Mouse (Mus musculus) ES-E14 (cell line): Measurements from ENCODE around the gene Ccdc169.

Experiments used
- CHD2 ChIP-seq: IDR thresholded peaks from 2 replicates; pipeline ENCODE4 v1.6.1; 2014; ENCODE audit warnings: mild to moderate bottlenecking, low read depth, low read length, inconsistent platforms
- HCFC1 ChIP-seq: IDR thresholded peaks from 2 replicates; pipeline ENCODE4 v1.6.1; 2012; ENCODE audit warnings: low read length, inconsistent platforms, borderline replicate concordance; ENCODE audit not compliant: insufficient read depth
- MAFK ChIP-seq: IDR thresholded peaks from 2 replicates; pipeline ENCODE4 v1.6.1; 2014; ENCODE audit warnings: mild to moderate bottlenecking, low read depth, low read length, inconsistent platforms; ENCODE audit not compliant: insufficient read depth
- ZC3H11A ChIP-seq: IDR thresholded peaks from 2 replicates; pipeline ENCODE4 v1.6.1; 2012; ENCODE audit warnings: low read depth, mild to moderate bottlenecking, inconsistent platforms, low read length, borderline replicate concordance
- ZNF384 ChIP-seq: IDR thresholded peaks from 2 replicates; pipeline ENCODE4 v1.6.1; 2012; ENCODE audit warnings: low read depth, low read length, inconsistent platforms

- TF ChIP-seq MAFK (no peak), ZC3H11A (no peak), CHD2 (no peak), ZNF384 (no peak), HCFC1 (no peak)
These were observed 54.5 kb downstream of the Ccdc169 start for GRCm38 (mm10) chr3:55191668-55192067.
